Mouse (Mus musculus) liver, adult 2 months (tissue): Measurements from ENCODE around the gene Fscb.

ENCODE experiments used
- CTCF ChIP-seq: fragments of 200-500 bp; IDR thresholded peaks from 2 replicates; pipeline ENCODE4 v1.5.1; 2011; ENCODE audit warnings: low read depth, low read length, control low read depth
- POLR2A ChIP-seq: fragments of 200-500 bp; IDR thresholded peaks from 2 replicates; pipeline ENCODE4 v1.6.1; 2011; ENCODE audit warnings: low read length, control low read depth; ENCODE audit not compliant: insufficient read depth; ENCODE audit errors: extremely low read depth

DNA sequence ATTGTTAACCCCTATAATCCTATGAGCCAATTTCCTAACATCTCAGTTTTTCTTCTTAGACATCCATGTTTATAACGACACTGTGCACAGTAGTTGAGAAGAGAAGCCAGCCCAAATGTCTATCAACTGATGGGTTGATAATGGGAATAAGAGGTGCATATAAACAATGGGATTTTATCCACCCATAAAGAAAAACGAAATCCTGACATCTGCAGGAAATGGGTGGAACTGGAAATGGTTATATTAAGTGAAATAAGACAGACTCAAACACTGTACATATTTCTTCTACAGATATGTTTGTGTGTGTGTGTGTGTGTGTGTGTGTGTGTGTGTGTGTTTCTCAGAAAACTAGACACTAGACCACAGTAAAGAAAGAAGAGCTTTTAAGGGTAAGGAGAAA, 37.8 kb downstream of the Fscb start:
- TF ChIP-seq CTCF (no peak), POLR2A (no peak)
